Mouse (Mus musculus): ENCODE measurements at regions not wholly inside any gene's neighbourhood (a gene's known extent, or its start where the extent isn't known, plus 50 kb on each side); places are given as distances from the start of the nearest gene placed in this dataset.

- Histone ChIP-seq H3K4me2 (ENCODE audit: low read length) (no peak overlapping the region), H3K4me3 (replicated peaks; ENCODE audit: low read length) (no peak overlapping the region), H3K4me1 (replicated peaks; ENCODE audit: control insufficient read depth, insufficient read depth, low read length) (no peaks in the 10 kb centered on the region), H3K36me3 (ENCODE audit: control insufficient read depth, insufficient read depth) (no peaks in the 10 kb centered on the region), H3K9ac (replicated peaks; ENCODE audit: low read depth, low read length) (no peak overlapping the region), H3K27me3 (replicated peaks; ENCODE audit: control insufficient read depth, insufficient read depth, low read length) (no peaks in the 10 kb centered on the region), H3K27ac (ENCODE audit: low read length) (no peak overlapping the region), H3K9me3 (ENCODE audit: control insufficient read depth, low read length) (no peaks in the 10 kb centered on the region)
- ATAC-seq: no peak
- WGBS: 96% methylated on average over 3 of the region's 3 CpGs
These were observed 137.0 kb downstream of the Qrsl1 start for GRCm38 (mm10) chr10:43764581-43764980.

DNA sequence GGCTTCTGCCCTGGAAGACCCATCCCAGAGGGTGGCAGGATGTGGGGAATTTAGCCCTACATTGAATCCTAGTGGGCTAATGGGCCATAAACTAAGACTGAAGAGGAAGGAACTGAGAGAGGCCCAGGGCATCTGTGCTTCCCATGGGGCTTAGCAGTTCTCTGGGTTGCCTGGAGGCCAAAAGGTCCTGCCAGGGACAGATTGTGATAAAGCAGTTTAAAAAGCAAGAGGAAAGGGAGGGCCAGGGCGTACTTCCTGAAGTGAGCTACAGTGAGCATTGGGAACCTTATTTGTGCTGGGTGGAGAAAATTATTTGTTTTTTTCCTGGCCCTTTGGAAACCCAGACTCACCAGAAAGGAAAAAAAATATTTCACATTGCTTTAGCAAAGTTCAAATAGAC lies 136.3 kb downstream of the Qrsl1 start:
- Histone ChIP-seq H3K9me3 (ENCODE audit: control insufficient read depth, low read length) (no peaks in the 10 kb centered on the region), H3K4me2 (ENCODE audit: low read length) (no peak overlapping the region), H3K4me1 (replicated peaks; ENCODE audit: control insufficient read depth, insufficient read depth, low read length) (no peaks in the 10 kb centered on the region), H3K36me3 (ENCODE audit: control insufficient read depth, insufficient read depth) (no peaks in the 10 kb centered on the region), H3K9ac (replicated peaks; ENCODE audit: low read depth, low read length) (no peak overlapping the region), H3K4me3 (replicated peaks; ENCODE audit: low read length) (no peak overlapping the region), H3K27ac (ENCODE audit: low read length) (no peak overlapping the region), H3K27me3 (replicated peaks; ENCODE audit: control insufficient read depth, insufficient read depth, low read length) (no peaks in the 10 kb centered on the region)
- ATAC-seq: no peak
- 96% methylated on average over 1 of the region's 1 CpGs for WGBS

DNA sequence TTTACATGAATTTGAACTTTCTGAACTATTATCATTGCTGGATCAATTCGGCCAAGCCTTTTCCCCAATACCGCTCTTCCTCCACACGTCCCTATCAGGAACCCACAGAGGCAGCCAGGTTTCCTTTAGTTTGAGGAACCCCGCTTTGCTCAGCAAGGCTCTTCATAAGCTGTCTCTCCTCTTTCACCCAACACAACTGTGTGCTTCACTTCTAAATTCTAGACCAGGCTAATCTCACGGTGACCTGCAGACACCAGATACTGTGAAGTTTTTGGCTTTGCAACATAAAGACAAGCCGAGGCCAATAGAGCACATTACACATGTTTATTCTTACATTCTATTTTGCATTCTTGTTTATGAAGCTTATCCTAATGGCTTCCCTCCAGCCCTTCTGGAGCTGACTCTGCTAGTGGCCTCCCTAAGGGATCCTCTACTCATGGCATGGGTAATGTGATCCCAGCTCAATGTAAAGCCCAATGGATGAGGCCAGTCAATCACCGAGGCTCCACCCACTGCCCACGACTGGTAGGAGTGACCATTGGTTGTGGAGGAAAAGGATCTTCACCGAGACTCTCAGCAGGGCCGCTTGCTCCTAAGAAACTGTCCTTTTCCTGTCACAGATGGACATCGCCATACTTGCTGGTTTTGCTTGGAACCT lies 135.6 kb downstream of the Qrsl1 start:
- Histone ChIP-seq H3K4me3 (replicated peaks; ENCODE audit: low read length) (no peak overlapping the region), H3K27me3 (replicated peaks; ENCODE audit: control insufficient read depth, insufficient read depth, low read length) (no peaks in the 10 kb centered on the region), H3K27ac (ENCODE audit: low read length) (no peak overlapping the region), H3K4me2 (ENCODE audit: low read length) (no peak overlapping the region), H3K4me1 (replicated peaks; ENCODE audit: control insufficient read depth, insufficient read depth, low read length) (no peaks in the 10 kb centered on the region), H3K9ac (replicated peaks; ENCODE audit: low read depth, low read length) (no peak overlapping the region), H3K36me3 (ENCODE audit: control insufficient read depth, insufficient read depth) (no peaks in the 10 kb centered on the region), H3K9me3 (ENCODE audit: control insufficient read depth, low read length) (no peaks in the 10 kb centered on the region)
- WGBS: 83% methylated on average over 11 of the region's 11 CpGs
- ATAC-seq: no peak

GRCm38 (mm10) chr10:43767961-43768726 lies 133.4 kb downstream of the Qrsl1 start:
- ATAC-seq: no peak
- Histone ChIP-seq H3K27me3 (replicated peaks; ENCODE audit: control insufficient read depth, insufficient read depth, low read length) (no peaks in the 10 kb centered on the region), H3K9me3 (ENCODE audit: control insufficient read depth, low read length) (no peaks in the 10 kb centered on the region), H3K4me1 (replicated peaks; ENCODE audit: control insufficient read depth, insufficient read depth, low read length) (no peaks in the 10 kb centered on the region), H3K4me3 (replicated peaks; ENCODE audit: low read length) (no peak overlapping the region), H3K27ac (ENCODE audit: low read length) (no peak overlapping the region), H3K4me2 (ENCODE audit: low read length) (no peak overlapping the region), H3K9ac (replicated peaks; ENCODE audit: low read depth, low read length) (no peak overlapping the region), H3K36me3 (ENCODE audit: control insufficient read depth, insufficient read depth) (no peaks in the 10 kb centered on the region)
- 86% methylated on average over 16 of the region's 16 CpGs for WGBS

GRCm38 (mm10) chr10:43769026-43769425 lies 132.5 kb downstream of the Qrsl1 start:
- no peak overlapping the region for H3K9ac ChIP-seq (replicated peaks; ENCODE audit: low read depth, low read length)
- 78% methylated on average over 3 of the region's 3 CpGs for WGBS

DNA sequence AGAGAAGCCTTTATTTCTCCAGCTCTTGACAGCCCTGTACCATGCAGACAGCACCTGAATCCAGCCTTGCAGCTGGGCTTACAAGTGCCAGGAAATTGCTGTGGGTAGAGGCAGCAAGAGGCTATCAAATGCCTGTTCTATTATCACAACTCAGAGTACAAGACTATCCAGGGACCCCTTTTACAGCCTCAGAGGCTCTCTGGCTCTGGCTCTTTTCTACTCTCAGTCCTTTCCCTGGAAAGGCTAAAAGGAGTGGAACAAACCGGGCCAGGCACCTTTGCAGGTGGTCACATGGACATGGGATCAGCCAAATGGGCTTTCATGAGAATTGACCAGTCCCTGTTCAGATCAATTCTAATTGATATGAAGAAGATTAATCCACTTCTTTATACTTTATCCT lies 125.7 kb downstream of the Qrsl1 start:
- Histone ChIP-seq H3K27me3 (replicated peaks; ENCODE audit: control insufficient read depth, insufficient read depth, low read length) (no peaks in the 10 kb centered on the region), H3K4me3 (replicated peaks; ENCODE audit: low read length) (no peak overlapping the region), H3K9ac (replicated peaks; ENCODE audit: low read depth, low read length) (no peak overlapping the region), H3K36me3 (ENCODE audit: control insufficient read depth, insufficient read depth) (no peaks in the 10 kb centered on the region), H3K9me3 (ENCODE audit: control insufficient read depth, low read length) (no peaks in the 10 kb centered on the region), H3K4me2 (ENCODE audit: low read length) (no peak overlapping the region), H3K4me1 (replicated peaks; ENCODE audit: control insufficient read depth, insufficient read depth, low read length) (no peaks in the 10 kb centered on the region), H3K27ac (ENCODE audit: low read length) (no peak overlapping the region)
- ATAC-seq: no peak
- WGBS: 93% methylated on average over 1 of the region's 1 CpGs

More at GRCm38 (mm10) chr10:43769026-43769425, 132.5 kb downstream of the Qrsl1 start:
- no peaks in the 10 kb centered on the region for H3K36me3 ChIP-seq (ENCODE audit: control insufficient read depth, insufficient read depth)
- H3K4me2 ChIP-seq (ENCODE audit: low read length): no peak overlapping the region
- H3K27me3 ChIP-seq (replicated peaks; ENCODE audit: control insufficient read depth, insufficient read depth, low read length): no peaks in the 10 kb centered on the region
- no peak overlapping the region for H3K4me3 ChIP-seq (replicated peaks; ENCODE audit: low read length)
- no peak for ATAC-seq
- H3K4me1 ChIP-seq (replicated peaks; ENCODE audit: control insufficient read depth, insufficient read depth, low read length): no peaks in the 10 kb centered on the region
- no peaks in the 10 kb centered on the region for H3K9me3 ChIP-seq (ENCODE audit: control insufficient read depth, low read length)
- H3K27ac ChIP-seq (ENCODE audit: low read length): no peak overlapping the region

GRCm38 (mm10) chr10:43777612-43778600 lies 123.6 kb downstream of the Qrsl1 start:
- Histone ChIP-seq H3K9me3 (ENCODE audit: control insufficient read depth, low read length) (no peaks in the 10 kb centered on the region), H3K9ac (replicated peaks; ENCODE audit: low read depth, low read length) (no peak overlapping the region), H3K4me3 (replicated peaks; ENCODE audit: low read length) (no peak overlapping the region), H3K36me3 (ENCODE audit: control insufficient read depth, insufficient read depth) (no peaks in the 10 kb centered on the region), H3K4me2 (ENCODE audit: low read length) (no peak overlapping the region), H3K4me1 (replicated peaks; ENCODE audit: control insufficient read depth, insufficient read depth, low read length) (no peaks in the 10 kb centered on the region), H3K27me3 (replicated peaks; ENCODE audit: control insufficient read depth, insufficient read depth, low read length) (no peaks in the 10 kb centered on the region), H3K27ac (ENCODE audit: low read length) (no peak overlapping the region)
- WGBS: 61% methylated on average over 28 of the region's 28 CpGs
- ATAC-seq: peak; percentile 80

DNA sequence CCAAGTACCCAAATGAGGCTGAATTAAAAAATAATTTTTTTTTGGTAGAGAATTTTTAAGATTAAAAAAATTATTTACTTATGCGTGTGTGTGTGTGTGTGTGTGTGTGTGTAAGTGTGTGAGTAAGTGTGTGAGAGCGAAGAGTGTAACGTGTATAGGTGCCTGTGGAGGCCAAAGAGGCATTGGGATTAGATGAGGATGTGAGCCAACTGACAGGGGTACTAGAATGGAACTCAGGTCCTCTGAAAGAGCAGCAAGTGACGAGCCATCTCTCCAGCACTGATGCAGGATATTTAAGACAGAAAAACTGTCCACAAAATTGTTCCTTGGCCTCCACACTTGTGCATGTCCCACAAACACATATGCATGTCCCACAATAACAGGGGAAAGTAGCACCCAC lies 121.0 kb downstream of the Qrsl1 start:
- H3K4me2 ChIP-seq (ENCODE audit: low read length): no peak overlapping the region
- no peak overlapping the region for H3K9ac ChIP-seq (replicated peaks; ENCODE audit: low read depth, low read length)
- no peaks in the 10 kb centered on the region for H3K36me3 ChIP-seq (ENCODE audit: control insufficient read depth, insufficient read depth)
- no peak overlapping the region for H3K4me3 ChIP-seq (replicated peaks; ENCODE audit: low read length)
- H3K9me3 ChIP-seq (ENCODE audit: control insufficient read depth, low read length): no peaks in the 10 kb centered on the region
- no peak for ATAC-seq
- 93% methylated on average over 4 of the region's 4 CpGs for WGBS
- no peak overlapping the region for H3K27ac ChIP-seq (ENCODE audit: low read length)
- H3K4me1 ChIP-seq (replicated peaks; ENCODE audit: control insufficient read depth, insufficient read depth, low read length): no peaks in the 10 kb centered on the region
- H3K27me3 ChIP-seq (replicated peaks; ENCODE audit: control insufficient read depth, insufficient read depth, low read length): no peaks in the 10 kb centered on the region

DNA sequence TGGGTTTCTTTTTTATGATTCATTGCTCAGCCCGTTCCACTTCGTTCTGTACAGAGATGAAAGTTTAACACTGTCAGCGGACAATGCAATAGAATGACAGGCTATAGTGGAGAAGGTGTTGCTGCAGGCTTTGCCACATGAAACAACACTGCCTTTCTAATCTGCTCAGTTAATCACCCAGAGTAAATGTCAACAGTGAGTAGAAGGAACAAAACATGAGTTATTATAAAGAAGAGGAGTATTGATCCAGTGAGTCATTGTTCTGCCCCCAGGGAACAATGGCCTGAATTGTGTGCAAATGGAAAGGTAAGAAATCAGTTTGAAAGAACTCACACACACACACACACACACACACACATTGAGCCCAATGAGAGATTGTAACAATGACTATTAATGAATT lies 118.2 kb downstream of the Qrsl1 start:
- H3K4me3 ChIP-seq (replicated peaks; ENCODE audit: low read length): no peak overlapping the region
- no peak overlapping the region for H3K4me2 ChIP-seq (ENCODE audit: low read length)
- H3K27me3 ChIP-seq (replicated peaks; ENCODE audit: control insufficient read depth, insufficient read depth, low read length): no peaks in the 10 kb centered on the region
- H3K9ac ChIP-seq (replicated peaks; ENCODE audit: low read depth, low read length): no peak overlapping the region
- WGBS: 86% methylated on average over 3 of the region's 3 CpGs
- H3K36me3 ChIP-seq (ENCODE audit: control insufficient read depth, insufficient read depth): no peaks in the 10 kb centered on the region
- no peaks in the 10 kb centered on the region for H3K9me3 ChIP-seq (ENCODE audit: control insufficient read depth, low read length)
- H3K4me1 ChIP-seq (replicated peaks; ENCODE audit: control insufficient read depth, insufficient read depth, low read length): no peaks in the 10 kb centered on the region
- no peak for ATAC-seq
- H3K27ac ChIP-seq (ENCODE audit: low read length): no peak overlapping the region
